Mouse (Mus musculus) liver, postnatal 0 days (tissue): ENCODE results near the gene Tnfsf9. TPM values are rescaled to one million over a fixed set of nuclear protein-coding genes. Genes with fewer than 3 reads are reported as not detected.
A peak's percentile ranks its signal among the peaks of the same experiment; 100 is the strongest.

Experiments
- ATAC-seq: fragments of 200-750 bp; cut with Nextera tagmentation; 2 replicates; pipeline ENCODE4 v1.8.0; 2017; ENCODE audit warnings: mild to moderate bottlenecking, moderate library complexity
- DNase-seq: peaks from one replicate; pipeline ENCODE4 v3.0.0-alpha.2; 2016
- H3K27ac ChIP-seq: fragments of 300-500 bp; sonication (generic); 2 replicates; pipeline ENCODE4 v1.5.1; 2014; ENCODE audit warnings: antibody characterized with exemption, moderate library complexity, mild to moderate bottlenecking, low read depth
- H3K27me3 ChIP-seq: fragments of 300-500 bp; sonication (generic); 2 replicates; pipeline ENCODE4 v1.6.1; 2014; ENCODE audit warnings: low read length, control low read depth, mixed read lengths; ENCODE audit not compliant: insufficient read depth
- H3K36me3 ChIP-seq: fragments of 300-500 bp; sonication (generic); replicated peaks from 2 replicates; pipeline ENCODE4 v1.6.1; 2014; ENCODE audit warnings: mild to moderate bottlenecking, control low read depth, low read length, moderate library complexity, mixed read lengths; ENCODE audit not compliant: insufficient read depth
- H3K4me1 ChIP-seq: fragments of 300-500 bp; sonication (generic); 2 replicates; pipeline ENCODE4 v1.6.1; 2014; ENCODE audit warnings: antibody characterized with exemption, mild to moderate bottlenecking, control low read depth; ENCODE audit not compliant: insufficient read depth
- H3K4me2 ChIP-seq: fragments of 300-500 bp; sonication (generic); 2 replicates; pipeline ENCODE4 v1.6.1; 2014; ENCODE audit warnings: low read depth, mild to moderate bottlenecking, low read length, moderate library complexity, mixed read lengths
- H3K4me3 ChIP-seq: fragments of 300-500 bp; sonication (generic); 2 replicates; pipeline ENCODE4 v1.5.1; 2014; ENCODE audit warnings: low read depth, low read length
- H3K9ac ChIP-seq: fragments of 300-500 bp; sonication (generic); replicated peaks from 2 replicates; pipeline ENCODE4 v1.6.1; 2014; ENCODE audit warnings: mild to moderate bottlenecking, moderate library complexity
- H3K9me3 ChIP-seq: fragments of 300-500 bp; sonication (generic); 2 replicates; pipeline ENCODE4 v1.6.1; 2016; ENCODE audit warnings: mild to moderate bottlenecking, control low read depth, low read length, mixed read lengths
- CTCF ChIP-seq: sonication (generic); IDR thresholded peaks from 2 replicates; pipeline ENCODE4 v1.5.1; 2016; ENCODE audit warnings: antibody characterized with exemption, low read depth
- EP300 ChIP-seq: IDR thresholded peaks from 2 replicates; pipeline ENCODE4 v1.6.1; 2016; ENCODE audit warnings: antibody characterized with exemption, low read depth, mild to moderate bottlenecking
- WGBS: fragments of 180-500 bp; shearing (Covaris S2); extraction: QIAGEN DNeasy Blood & Tissue Kit; methylation state at CpG from one replicate; pipeline ENCODE4 v1.1.7; 2014; ENCODE audit not compliant: insufficient replicate concordance; 5-methylcytosine and 5-hydroxymethylcytosine counted together
- polyA plus RNA-seq: library from polyadenylated mRNA; unstranded; fragments of >200 nt; fragmentation: Nextera tagmentation; extraction: Ambion mirVana; gene quantifications from 2 replicates; pipeline ENCODE4 v1.2.1, GENCODE M21; 2015

Gene Tnfsf9
- 0.21 and 0.56 TPM in 2 replicates for polyA plus RNA-seq

DNA sequence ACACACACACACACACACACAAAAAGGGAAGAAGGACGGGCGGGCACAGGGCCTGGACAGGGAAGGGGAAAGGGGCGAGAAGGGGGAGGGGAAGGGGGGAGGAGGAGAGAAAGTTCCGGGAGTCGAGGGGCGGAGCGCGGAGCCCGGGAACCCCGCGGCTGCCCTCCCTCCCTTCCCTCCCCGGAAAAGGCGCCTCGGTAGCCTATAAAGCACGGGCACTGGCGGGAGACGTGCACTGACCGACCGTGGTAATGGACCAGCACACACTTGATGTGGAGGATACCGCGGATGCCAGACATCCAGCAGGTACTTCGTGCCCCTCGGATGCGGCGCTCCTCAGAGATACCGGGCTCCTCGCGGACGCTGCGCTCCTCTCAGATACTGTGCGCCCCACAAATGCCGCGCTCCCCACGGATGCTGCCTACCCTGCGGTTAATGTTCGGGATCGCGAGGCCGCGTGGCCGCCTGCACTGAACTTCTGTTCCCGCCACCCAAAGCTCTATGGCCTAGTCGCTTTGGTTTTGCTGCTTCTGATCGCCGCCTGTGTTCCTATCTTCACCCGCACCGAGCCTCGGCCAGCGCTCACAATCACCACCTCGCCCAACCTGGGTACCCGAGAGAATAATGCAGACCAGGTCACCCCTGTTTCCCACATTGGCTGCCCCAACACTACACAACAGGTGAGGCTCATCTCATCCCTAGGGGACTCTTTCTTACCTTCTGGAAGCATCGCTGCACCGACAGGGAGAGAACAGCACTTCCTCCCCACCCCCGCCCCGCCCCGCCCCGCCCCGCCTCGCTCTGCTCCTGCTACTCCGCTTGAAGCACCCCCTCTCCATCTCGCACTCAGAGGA is at the start of gene Tnfsf9:
TSS of gene Tnfsf9 (plus strand) at position 145 of the 854 bp plus-strand sequence.
- peaks cover 24% of the 10 kb centered on the region; the same call in 1 of the 2 replicates for H3K27me3 ChIP-seq
- peaks cover 10% of the 10 kb centered on the region; the same call in 1 of the 2 replicates for H3K4me1 ChIP-seq
- peak within 1 kb of the TSS; percentile 73 for H3K4me2 ChIP-seq
- peak within 1 kb of the TSS; percentile 39; the same call in 1 of the 2 replicates for H3K9ac ChIP-seq
- ATAC-seq (peak; percentile 36; the same call in 1 of the 2 replicates), DNase-seq (peak; percentile 54)
- under 1% methylated on average over 53 of the region's 61 CpGs for WGBS
- TF ChIP-seq CTCF (no peak), EP300 (no peak)
- H3K4me3 ChIP-seq, result peak within 1 kb of the TSS; percentile 45
- H3K36me3 ChIP-seq, result no peaks in the 10 kb centered on the region
- H3K27ac ChIP-seq, result no peak within 1 kb of the TSS
- no peaks in the 10 kb centered on the region for H3K9me3 ChIP-seq

DNA sequence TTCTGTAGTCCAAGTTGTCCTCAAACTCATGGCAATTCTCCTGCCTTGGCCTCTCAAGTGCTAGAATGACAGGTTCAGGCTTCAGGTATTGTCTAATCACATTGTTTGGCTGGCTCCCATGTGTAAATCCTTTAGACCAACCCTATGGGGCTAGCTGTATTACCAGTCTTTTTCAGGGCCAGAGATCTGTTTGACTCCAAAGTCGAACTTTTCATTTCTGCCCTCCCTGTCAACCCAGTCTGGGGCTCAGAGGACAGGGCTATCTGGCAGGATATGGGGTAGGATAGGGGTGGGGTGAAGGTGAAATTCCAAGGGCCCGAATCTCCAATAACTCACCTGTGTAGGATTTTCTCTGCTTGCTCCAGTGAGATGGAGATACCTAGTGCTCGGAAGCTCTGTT is 48.9 kb upstream of the Tnfsf9 start:
- no peak for TF ChIP-seq EP300
- no peak for TF ChIP-seq CTCF
- H3K9me3 ChIP-seq, result no peaks in the 10 kb centered on the region

DNA sequence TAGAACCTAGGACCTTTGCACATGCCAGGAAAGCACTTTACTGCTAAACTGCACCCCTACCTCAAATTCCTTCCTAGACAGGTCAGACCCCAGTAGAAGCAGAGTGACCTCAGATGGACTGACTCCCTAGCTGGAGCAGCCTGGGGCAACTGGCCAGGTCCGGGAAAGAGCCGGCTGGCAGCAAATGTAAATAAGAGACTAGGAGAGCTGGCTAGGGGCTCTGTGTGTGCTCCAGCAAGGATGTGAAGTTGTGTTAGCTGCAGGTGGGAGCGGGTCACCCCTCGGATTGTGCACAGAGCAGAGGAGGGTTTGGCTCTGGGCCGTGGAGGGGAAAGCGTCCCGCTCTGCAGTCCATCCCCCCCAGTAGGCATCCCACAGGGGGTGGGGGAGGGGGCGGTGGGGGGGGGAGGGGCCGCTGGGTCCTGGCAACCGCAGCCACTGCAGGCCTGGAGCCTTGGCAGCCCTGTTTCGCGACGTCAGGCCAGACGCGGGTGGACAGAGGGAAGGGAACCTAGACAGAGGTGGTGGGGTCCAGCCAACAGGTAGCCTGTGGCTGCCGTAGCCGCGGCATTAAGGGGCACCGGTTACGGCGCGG is 46.1 kb upstream of the Tnfsf9 start, which contains the start of gene Crb3:
TSS of gene Crb3 (plus strand) at position 215 of the 595 bp plus-strand sequence.
- no peak for TF ChIP-seq EP300
- no peak for TF ChIP-seq CTCF
- Histone ChIP-seq H3K4me2 (peak within 1 kb of the TSS; percentile 81), H3K27ac (peak within 1 kb of the TSS; percentile 91), H3K4me3 (peak within 1 kb of the TSS; percentile 75), H3K9ac (peak within 1 kb of the TSS; percentile 77), H3K9me3 (no peaks in the 10 kb centered on the region), H3K27me3 (peaks cover 32% of the 10 kb centered on the region), H3K4me1 (peaks cover 28% of the 10 kb centered on the region), H3K36me3 (peaks cover 6% of the 10 kb centered on the region; the same call in 1 of the 2 replicates)
- 0 out of 2 replicates have a peak, but pooled peaks have one; percentile 6 for ATAC-seq
- DNase-seq, result peak; percentile 54
- WGBS, result 10% methylated on average over 11 of the region's 22 CpGs

More for the DNA sequence above, 48.9 kb upstream of the Tnfsf9 start:
- peaks cover 13% of the 10 kb centered on the region for H3K27me3 ChIP-seq
- no peak overlapping the region; the same call in 1 of the 2 replicates for H3K4me2 ChIP-seq
- H3K36me3 ChIP-seq, result peaks cover 22% of the 10 kb centered on the region
- WGBS, result 60% methylated on average over 3 of the region's 3 CpGs
- H3K27ac ChIP-seq, result peak overlapping the region; percentile 67
- no peak overlapping the region for H3K9ac ChIP-seq
- peaks cover 20% of the 10 kb centered on the region for H3K4me1 ChIP-seq
- ATAC-seq (peak; percentile 28), DNase-seq (no peak)
- H3K4me3 ChIP-seq, result no peak overlapping the region

DNA sequence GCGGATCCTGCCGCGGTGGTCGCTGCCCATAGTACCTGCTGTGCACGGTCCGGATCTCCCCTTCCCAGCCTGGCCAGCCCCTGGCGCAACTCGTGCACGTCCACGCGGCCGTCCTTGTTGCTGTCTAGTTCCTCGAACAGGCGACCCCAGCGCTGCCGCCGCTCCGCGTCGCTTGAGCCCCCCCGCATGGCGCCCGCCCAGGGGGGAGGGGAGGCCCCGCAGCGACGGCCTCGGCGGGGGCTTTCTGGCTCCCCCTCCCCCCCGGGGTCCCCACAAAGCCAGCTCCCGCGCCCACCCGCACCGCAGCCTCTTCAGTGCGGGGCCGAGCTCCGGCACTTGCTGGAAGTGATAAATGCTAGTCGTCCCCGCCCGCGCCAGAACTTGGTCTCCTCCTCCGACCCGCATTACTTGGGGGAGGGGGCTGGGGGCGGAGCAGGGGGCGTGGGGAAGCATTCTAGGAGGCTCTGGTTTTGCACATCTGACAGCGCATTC is 45.6 kb upstream of the Tnfsf9 start, which contains the start of gene Slc25a23:
TSS of gene Slc25a23 (minus strand) at position 378 of the 492 bp plus-strand sequence.
- 0% methylated on average over 19 of the region's 45 CpGs for WGBS

DNA sequence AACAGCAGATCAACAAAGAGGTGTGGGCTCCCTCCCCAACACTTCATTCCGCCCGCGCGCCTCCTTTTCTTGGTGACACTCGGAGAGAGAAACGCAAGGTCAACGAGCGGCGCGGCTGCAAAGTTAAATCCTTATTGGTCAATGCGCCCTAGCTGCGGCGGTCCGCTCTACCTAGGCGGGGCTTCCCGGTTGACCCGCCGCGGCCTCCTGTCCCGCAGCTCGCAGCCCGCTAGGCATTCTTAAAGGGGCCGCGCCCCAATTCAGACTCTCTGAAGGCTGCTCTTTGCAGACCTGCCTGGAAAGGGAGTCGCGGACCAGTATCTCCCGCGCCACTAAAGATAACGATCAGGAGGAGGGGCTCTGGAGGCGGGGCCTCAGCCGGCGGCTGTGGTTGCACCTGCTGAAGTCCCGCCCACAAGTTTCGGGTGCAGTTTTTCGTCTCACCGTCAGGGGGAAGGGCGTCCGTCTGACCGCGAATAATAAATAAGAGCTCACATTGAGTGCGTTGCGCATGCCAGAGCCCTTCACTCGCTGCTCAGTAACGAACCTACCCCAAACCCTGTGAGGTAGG is 44.8 kb upstream of the Tnfsf9 start:
- H3K9me3 ChIP-seq, result no peaks in the 10 kb centered on the region
- H3K4me3 ChIP-seq, result peak overlapping the region; percentile 75
- H3K27me3 ChIP-seq, result peaks cover 32% of the 10 kb centered on the region
- TF ChIP-seq EP300 (no peak), CTCF (peak; percentile 79)
- DNase-seq (peak; percentile 94), ATAC-seq (peak; percentile 86)
- peak overlapping the region; percentile 77 for H3K9ac ChIP-seq
- peak overlapping the region; percentile 91 for H3K27ac ChIP-seq
- H3K4me1 ChIP-seq, result peaks cover 28% of the 10 kb centered on the region
- peak overlapping the region; percentile 81 for H3K4me2 ChIP-seq
- 0 out of 2 replicates have a peak, but pooled peaks cover 2% of the 10 kb centered on the region for H3K36me3 ChIP-seq
- WGBS, result under 1% methylated on average over 44 of the region's 44 CpGs

More for the DNA sequence above, 45.6 kb upstream of the Tnfsf9 start, which contains the start of gene Slc25a23:
- peak within 1 kb of the TSS; percentile 75 for H3K4me3 ChIP-seq
- DNase-seq, result peak; percentile 78
- no peaks in the 10 kb centered on the region for H3K9me3 ChIP-seq
- H3K27me3 ChIP-seq, result peaks cover 32% of the 10 kb centered on the region
- ATAC-seq, result peak; percentile 51
- peak within 1 kb of the TSS; percentile 81 for H3K4me2 ChIP-seq
- H3K27ac ChIP-seq, result peak within 1 kb of the TSS; percentile 91
- peaks cover 28% of the 10 kb centered on the region for H3K4me1 ChIP-seq
- H3K36me3 ChIP-seq, result 0 out of 2 replicates have a peak, but pooled peaks cover 3% of the 10 kb centered on the region
- peak within 1 kb of the TSS; percentile 77 for H3K9ac ChIP-seq
- TF ChIP-seq EP300 (no peak), CTCF (no peak)
